Mouse (Mus musculus) kidney, embryonic 15.5 days (tissue): ENCODE measurements around the gene Gm17349. TPM values are rescaled to one million over a fixed set of nuclear protein-coding genes. Genes with fewer than 3 reads are reported as not detected.

Source experiments
- ATAC-seq: fragments of 200-750 bp; cut with Nextera tagmentation; replicated peaks from 2 replicates; pipeline ENCODE4 v1.8.0; 2017; ENCODE audit warnings: moderate TSS enrichment; ENCODE audit not compliant: low FRiP score
- H3K27ac ChIP-seq: fragments of 300-500 bp; sonication (generic); 2 replicates; pipeline ENCODE4 v1.5.1; 2015; ENCODE audit warnings: mild to moderate bottlenecking, inconsistent platforms
- H3K27me3 ChIP-seq: fragments of 300-500 bp; sonication (generic); 2 replicates; pipeline ENCODE4 v1.6.1; 2015; ENCODE audit warnings: inconsistent platforms
- H3K36me3 ChIP-seq: fragments of 300-500 bp; sonication (generic); 2 replicates; pipeline ENCODE4 v1.6.1; 2015; ENCODE audit warnings: inconsistent platforms
- H3K4me1 ChIP-seq: fragments of 300-500 bp; sonication (generic); 2 replicates; pipeline ENCODE4 v1.6.1; 2015; ENCODE audit warnings: inconsistent platforms
- H3K4me2 ChIP-seq: fragments of 300-500 bp; sonication (generic); 2 replicates; pipeline ENCODE4 v1.6.1; 2015; ENCODE audit warnings: moderate library complexity, mild to moderate bottlenecking, inconsistent platforms
- H3K4me3 ChIP-seq: fragments of 300-500 bp; sonication (generic); replicated peaks from 2 replicates; pipeline ENCODE4 v1.5.1; 2015; ENCODE audit warnings: mild to moderate bottlenecking, inconsistent platforms
- H3K9ac ChIP-seq: fragments of 300-500 bp; sonication (generic); 2 replicates; pipeline ENCODE4 v1.6.1; 2015; ENCODE audit warnings: mild to moderate bottlenecking, inconsistent platforms
- H3K9me3 ChIP-seq: fragments of 300-500 bp; sonication (generic); replicated peaks from 2 replicates; pipeline ENCODE4 v1.6.1; 2016; ENCODE audit warnings: inconsistent platforms
- whole genome bisulfite sequencing: fragments of 180-500 bp; shearing (Covaris S2); methylation state at CpG from one replicate; pipeline ENCODE4 v1.1.7; 2015; ENCODE audit warnings: mixed read lengths; 5-methylcytosine and 5-hydroxymethylcytosine counted together
- polyA plus RNA-seq: library from polyadenylated mRNA; unstranded; fragments of >200 nt; fragmentation: Nextera tagmentation; extraction: Ambion mirVana; gene quantifications from 2 replicates; pipeline ENCODE4 v1.2.1, GENCODE M21; 2015

The Gm17349 gene
- polyA plus RNA-seq, 1 experiment from 2014 or later, result not detected

GRCm38 (mm10) chr15:99688712-99689111 lies 16.6 kb downstream of the Gm17349 start:
- peak; percentile 57 for ATAC-seq
- H3K27ac ChIP-seq, result no peak overlapping the region
- H3K9me3 ChIP-seq, result no peaks in the 10 kb centered on the region
- 5% methylated on average over 4 of the region's 4 CpGs for WGBS
- H3K4me3 ChIP-seq, result no peak overlapping the region
- peaks cover 11% of the 10 kb centered on the region for H3K27me3 ChIP-seq
- H3K36me3 ChIP-seq, result no peaks in the 10 kb centered on the region
- H3K4me2 ChIP-seq, result no peak overlapping the region
- H3K4me1 ChIP-seq, result peaks cover 7% of the 10 kb centered on the region
- H3K9ac ChIP-seq, result no peak overlapping the region

- no peak for ATAC-seq
- Histone ChIP-seq H3K27me3 (no peaks in the 10 kb centered on the region), H3K9me3 (no peaks in the 10 kb centered on the region), H3K4me3 (no peak overlapping the region), H3K4me2 (no peak overlapping the region), H3K9ac (no peak overlapping the region), H3K36me3 (no peaks in the 10 kb centered on the region), H3K27ac (no peak overlapping the region), H3K4me1 (no peaks in the 10 kb centered on the region)
- WGBS, result 89% methylated on average over 5 of the region's 5 CpGs
Measured at GRCm38 (mm10) chr15:99684156-99684555, 21.1 kb downstream of the Gm17349 start.

DNA sequence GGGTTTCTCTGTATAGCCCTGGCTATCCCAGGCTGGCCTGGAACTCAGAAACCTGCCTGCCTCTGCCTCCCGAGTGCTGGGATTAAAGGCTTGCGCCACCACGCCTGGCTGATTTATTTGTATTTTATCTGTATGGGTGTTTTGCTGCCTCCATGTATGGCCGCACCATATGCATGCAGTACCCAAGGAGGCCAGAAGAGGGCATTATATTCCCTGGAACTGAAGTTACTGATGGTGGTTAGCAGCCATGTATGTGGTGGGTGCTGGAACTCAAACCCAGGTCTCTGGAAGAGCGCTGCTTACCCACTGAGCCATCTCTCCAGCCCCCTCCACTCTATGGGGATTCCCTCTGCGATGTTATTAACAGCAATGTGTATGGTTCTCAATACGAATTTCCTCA lies 22.4 kb downstream of the Gm17349 start:
- H3K9me3 ChIP-seq, result no peaks in the 10 kb centered on the region
- no peak overlapping the region for H3K9ac ChIP-seq
- H3K4me1 ChIP-seq, result peaks cover 9% of the 10 kb centered on the region
- WGBS, result 91% methylated on average over 7 of the region's 7 CpGs
- ATAC-seq, result no peak
- no peak overlapping the region for H3K27ac ChIP-seq
- no peaks in the 10 kb centered on the region for H3K36me3 ChIP-seq
- H3K4me2 ChIP-seq, result no peak overlapping the region
- no peak overlapping the region for H3K4me3 ChIP-seq
- no peaks in the 10 kb centered on the region; the same call in 1 of the 2 replicates for H3K27me3 ChIP-seq

DNA sequence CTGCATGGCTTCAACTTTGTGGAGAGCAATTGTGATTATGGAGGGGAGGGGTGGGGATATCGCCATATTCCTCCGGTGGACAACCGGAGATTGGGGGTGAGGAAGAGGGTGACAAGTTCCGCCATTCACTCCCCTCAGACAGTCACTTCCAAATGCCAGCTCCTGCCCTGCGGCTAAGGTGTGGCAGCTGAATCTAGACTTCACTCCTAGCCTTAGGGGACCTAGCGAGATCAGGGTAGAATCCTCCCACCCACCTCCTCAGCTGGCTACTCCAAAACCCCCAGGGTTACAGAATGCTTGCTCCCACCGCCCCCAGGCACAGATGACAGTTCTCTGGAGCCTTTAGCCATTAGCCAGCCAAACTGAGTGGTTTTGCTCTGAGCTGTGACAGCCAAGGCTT lies 26.3 kb downstream of the Gm17349 start:
- 53% methylated on average over 7 of the region's 7 CpGs for WGBS
- ATAC-seq, result no peak
- H3K4me2 ChIP-seq, result no peak overlapping the region
- peaks cover 10% of the 10 kb centered on the region for H3K27me3 ChIP-seq
- no peaks in the 10 kb centered on the region for H3K36me3 ChIP-seq
- H3K27ac ChIP-seq, result no peak overlapping the region
- peaks cover 13% of the 10 kb centered on the region for H3K4me1 ChIP-seq
- H3K4me3 ChIP-seq, result no peak overlapping the region
- H3K9ac ChIP-seq, result no peak overlapping the region
- no peaks in the 10 kb centered on the region for H3K9me3 ChIP-seq

DNA sequence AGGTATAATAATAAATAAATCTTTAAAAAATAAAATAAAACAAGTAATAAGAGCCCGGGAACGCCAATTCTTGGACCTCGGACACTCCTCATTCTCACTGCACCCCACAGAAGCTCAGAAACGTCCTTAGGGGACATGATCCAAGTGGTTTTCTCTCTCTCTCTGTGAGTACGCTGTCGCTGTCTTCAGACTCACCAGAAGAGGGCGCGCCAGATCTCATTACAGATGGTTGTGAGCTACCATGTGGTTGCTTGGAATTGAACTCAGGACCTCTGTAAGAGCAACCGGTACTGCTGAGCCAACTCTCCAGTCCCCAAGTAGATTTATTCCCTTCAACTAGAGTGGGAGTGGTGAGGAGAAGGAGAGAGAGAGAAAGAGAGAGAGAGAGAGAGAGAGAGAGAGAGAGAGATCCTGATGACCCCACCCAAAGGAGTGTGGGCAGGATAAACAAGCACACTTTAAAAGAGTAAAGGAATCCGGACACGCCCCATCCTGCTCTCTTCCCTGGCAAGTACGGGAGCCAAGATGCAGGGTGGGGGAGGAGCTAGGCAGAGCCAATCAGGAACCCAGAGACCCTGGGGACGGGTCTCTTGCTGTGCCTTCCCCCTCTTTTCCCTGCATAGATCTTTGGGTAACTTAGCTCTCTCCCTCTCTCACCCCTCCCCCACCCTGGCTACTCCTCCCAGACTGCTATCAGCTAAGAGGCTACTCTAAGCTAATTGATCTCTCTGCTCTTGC lies 27.1 kb downstream of the Gm17349 start:
- H3K4me2 ChIP-seq, result 0 out of 2 replicates have a peak overlapping the region, but pooled peaks have one; percentile 14
- H3K4me3 ChIP-seq, result no peak overlapping the region
- H3K27me3 ChIP-seq, result peaks cover 18% of the 10 kb centered on the region
- peak; percentile 56; the same call in 1 of the 2 replicates for ATAC-seq
- H3K27ac ChIP-seq, result no peak overlapping the region
- H3K9me3 ChIP-seq, result no peaks in the 10 kb centered on the region
- WGBS, result 12% methylated on average over 13 of the region's 13 CpGs
- H3K9ac ChIP-seq, result no peak overlapping the region
- H3K4me1 ChIP-seq, result peaks cover 13% of the 10 kb centered on the region
- no peaks in the 10 kb centered on the region for H3K36me3 ChIP-seq

- Histone ChIP-seq H3K27me3 (peaks cover 29% of the 10 kb centered on the region), H3K9ac (no peak overlapping the region), H3K9me3 (no peaks in the 10 kb centered on the region), H3K27ac (no peak overlapping the region), H3K4me2 (no peak overlapping the region), H3K4me3 (no peak overlapping the region), H3K4me1 (peaks cover 13% of the 10 kb centered on the region), H3K36me3 (no peaks in the 10 kb centered on the region)
- ATAC-seq, result no peak
- 34% methylated on average over 8 of the region's 8 CpGs for WGBS
Measured at GRCm38 (mm10) chr15:99677089-99677488, 28.2 kb downstream of the Gm17349 start.

GRCm38 (mm10) chr15:99674866-99675265 lies 30.4 kb downstream of the Gm17349 start:
- Histone ChIP-seq H3K9ac (no peak overlapping the region), H3K9me3 (no peaks in the 10 kb centered on the region), H3K27ac (no peak overlapping the region), H3K4me2 (no peak overlapping the region), H3K27me3 (peaks cover 51% of the 10 kb centered on the region), H3K4me1 (peaks cover 29% of the 10 kb centered on the region), H3K4me3 (no peak overlapping the region), H3K36me3 (no peaks in the 10 kb centered on the region)
- no peak for ATAC-seq
- 90% methylated on average over 3 of the region's 3 CpGs for WGBS

GRCm38 (mm10) chr15:99671783-99672182 lies 33.5 kb downstream of the Gm17349 start:
- Histone ChIP-seq H3K36me3 (no peaks in the 10 kb centered on the region), H3K27ac (no peak overlapping the region), H3K9ac (no peak overlapping the region), H3K4me1 (peaks cover 25% of the 10 kb centered on the region), H3K4me2 (no peak overlapping the region), H3K27me3 (peaks cover 73% of the 10 kb centered on the region), H3K9me3 (no peaks in the 10 kb centered on the region), H3K4me3 (no peak overlapping the region)
- no peak for ATAC-seq
- 69% methylated on average over 14 of the region's 14 CpGs for WGBS

DNA sequence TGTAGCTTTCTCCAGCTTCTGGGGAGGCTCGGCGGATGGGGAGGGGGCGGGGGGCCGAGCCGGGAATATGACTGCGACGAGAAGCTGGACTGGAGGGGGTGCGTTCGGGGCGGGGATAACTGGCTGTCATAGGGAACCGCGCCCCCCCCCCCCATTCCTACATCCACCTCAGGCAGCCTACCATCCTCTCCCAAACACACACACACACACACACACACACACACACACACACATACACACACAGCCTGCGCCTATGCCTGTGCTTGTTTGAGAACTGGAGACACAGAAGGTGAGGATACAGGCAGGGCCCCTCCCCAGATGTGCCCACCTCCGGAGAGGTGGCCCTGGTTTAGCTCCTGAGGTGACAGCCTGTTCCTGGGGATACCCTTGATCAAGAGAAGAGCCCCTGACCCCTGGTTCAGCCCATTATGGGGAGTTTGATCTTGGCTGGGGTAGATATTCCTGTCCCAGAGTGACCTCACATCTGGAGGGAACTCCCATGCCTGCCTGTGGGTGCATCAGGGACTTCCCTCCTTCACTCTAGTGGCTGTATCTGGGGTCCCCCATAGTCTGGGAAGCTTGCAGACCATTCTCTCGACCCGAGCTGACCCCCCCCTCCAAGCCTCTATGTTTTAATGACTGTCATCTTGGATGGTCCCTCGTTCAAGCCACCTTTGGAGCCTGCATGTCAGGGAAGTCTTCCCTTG lies 34.2 kb downstream of the Gm17349 start:
- no peak for ATAC-seq
- Histone ChIP-seq H3K4me1 (peaks cover 27% of the 10 kb centered on the region), H3K27me3 (peaks cover 80% of the 10 kb centered on the region), H3K9me3 (no peaks in the 10 kb centered on the region), H3K36me3 (no peaks in the 10 kb centered on the region), H3K9ac (peak overlapping the region; percentile 61), H3K4me2 (peak overlapping the region; percentile 99), H3K27ac (no peak overlapping the region), H3K4me3 (peak overlapping the region; percentile 58)
- WGBS, result 12% methylated on average over 11 of the region's 17 CpGs

DNA sequence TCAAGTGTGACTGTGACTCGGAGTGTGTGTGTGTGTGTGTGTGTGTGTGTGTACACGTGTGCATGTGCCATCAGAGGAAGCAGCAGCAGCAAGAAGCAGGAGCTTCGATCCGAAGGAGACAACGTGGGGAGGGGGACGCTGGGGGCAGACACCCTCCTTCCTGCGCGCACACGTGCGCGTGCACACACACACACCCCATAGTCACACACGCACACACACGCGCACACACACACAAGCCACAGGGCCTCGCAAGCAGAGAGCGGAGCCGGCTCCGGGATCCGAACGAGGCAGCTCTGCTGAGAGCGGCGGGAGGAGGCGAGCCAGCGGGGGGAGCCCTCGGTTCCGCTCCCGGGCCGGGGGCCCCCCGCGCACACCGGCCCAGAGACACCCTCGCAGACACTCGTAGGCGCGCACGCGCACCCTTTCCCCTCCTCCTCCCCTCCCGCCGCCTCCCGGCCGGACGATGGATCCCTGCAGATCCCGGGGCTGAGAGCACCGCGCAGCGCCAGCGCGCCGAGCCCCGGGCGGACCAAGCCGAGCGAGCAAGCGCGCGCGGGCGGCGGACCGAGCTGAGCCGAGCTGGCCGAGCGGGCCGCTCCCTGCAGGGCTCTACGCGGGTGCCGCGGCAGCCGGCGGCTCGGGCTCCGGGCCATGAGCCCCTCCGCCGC lies 35.0 kb downstream of the Gm17349 start, which contains the start of gene Asic1:
Gene Asic1, plus strand, starts transcription at position 215 of the 668 bp plus-strand sequence.
- no peaks in the 10 kb centered on the region for H3K9me3 ChIP-seq
- H3K27ac ChIP-seq, result no peak within 1 kb of the TSS
- H3K36me3 ChIP-seq, result no peaks in the 10 kb centered on the region
- peak within 1 kb of the TSS; percentile 61 for H3K9ac ChIP-seq
- ATAC-seq, result peak; percentile 70
- peak within 1 kb of the TSS; percentile 58 for H3K4me3 ChIP-seq
- under 1% methylated on average over 70 of the region's 74 CpGs for WGBS
- peak within 1 kb of the TSS; percentile 99 for H3K4me2 ChIP-seq
- H3K27me3 ChIP-seq, result peaks cover 83% of the 10 kb centered on the region
- H3K4me1 ChIP-seq, result peaks cover 31% of the 10 kb centered on the region

DNA sequence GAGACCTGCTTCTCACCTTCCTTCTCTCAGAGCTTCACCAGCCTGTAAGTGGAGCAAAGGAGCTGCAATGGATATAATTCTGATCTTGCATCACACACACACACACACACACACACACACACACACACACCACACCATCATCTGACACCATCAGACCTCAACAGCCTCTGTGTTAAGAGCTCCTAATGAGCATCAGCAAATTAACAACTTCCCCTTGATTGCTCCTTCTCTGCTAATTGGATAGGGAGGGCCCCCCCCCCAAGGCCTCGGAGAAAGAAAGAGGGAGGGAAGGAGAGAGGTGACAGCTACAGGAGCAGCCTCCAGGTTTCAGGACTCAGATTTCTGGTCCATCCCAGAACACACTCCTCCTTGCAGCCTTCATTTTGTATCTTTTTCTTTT lies 35.9 kb downstream of the Gm17349 start:
- Histone ChIP-seq H3K9ac (no peak overlapping the region), H3K27ac (no peak overlapping the region), H3K27me3 (peaks cover 88% of the 10 kb centered on the region), H3K4me1 (peaks cover 40% of the 10 kb centered on the region), H3K36me3 (no peaks in the 10 kb centered on the region), H3K4me2 (0 out of 2 replicates have a peak overlapping the region, but pooled peaks have one; percentile 99), H3K4me3 (no peak overlapping the region), H3K9me3 (no peaks in the 10 kb centered on the region)
- WGBS, result 6% methylated on average over 1 of the region's 1 CpGs
- ATAC-seq, result no peak

- Histone ChIP-seq H3K9ac (no peak overlapping the region), H3K36me3 (no peaks in the 10 kb centered on the region), H3K4me1 (peaks cover 45% of the 10 kb centered on the region), H3K4me2 (peak overlapping the region; percentile 30), H3K27ac (no peak overlapping the region), H3K27me3 (peaks cover 90% of the 10 kb centered on the region), H3K4me3 (no peak overlapping the region), H3K9me3 (no peaks in the 10 kb centered on the region)
- 0 out of 2 replicates have a peak, but pooled peaks have one; percentile 19 for ATAC-seq
- WGBS, result 3% methylated on average over 12 of the region's 12 CpGs
Measured at GRCm38 (mm10) chr15:99668881-99669280, 36.4 kb downstream of the Gm17349 start.
